Mouse (Mus musculus): ENCODE measurements at regions not wholly inside any gene's neighbourhood (a gene's known extent, or its start where the extent isn't known, plus 50 kb on each side); places are given as distances from the start of the nearest gene placed in this dataset.

GRCm38 (mm10) chr12:15741219-15741618, 75.5 kb downstream of the Trib2 start:
- Histone ChIP-seq H3K4me3 (ENCODE audit: low read depth, low read length) (no peak overlapping the region), H3K27me3 (ENCODE audit: control insufficient read depth, insufficient read depth, low read length) (no peaks in the 10 kb centered on the region), H3K9ac (replicated peaks; ENCODE audit: low read depth, low read length) (no peak overlapping the region), H3K36me3 (replicated peaks; ENCODE audit: control insufficient read depth, insufficient read depth, low read length) (no peaks in the 10 kb centered on the region), H3K4me1 (ENCODE audit: control insufficient read depth, insufficient read depth) (peaks cover 4% of the 10 kb centered on the region; the same call in 1 of the 2 replicates), H3K9me3 (replicated peaks; ENCODE audit: control insufficient read depth, low read length) (no peaks in the 10 kb centered on the region), H3K27ac (ENCODE audit: low read depth) (no peak overlapping the region), H3K4me2 (ENCODE audit: low read depth, low read length) (no peak overlapping the region)
- 69% methylated on average over 2 of the region's 2 CpGs for WGBS
- no peak for TF ChIP-seq CTCF (IDR thresholded peaks at IDR 0.05; ENCODE audit: low read depth)
- TF ChIP-seq EP300 (IDR thresholded peaks at IDR 0.05; ENCODE audit: low read depth), result no peak
- ATAC-seq (ENCODE audit: insufficient read depth, low read depth) (no peak), DNase-seq (ENCODE audit: low spot score) (no peak)

- peaks cover 4% of the 10 kb centered on the region; the same call in 1 of the 2 replicates for H3K4me1 ChIP-seq (ENCODE audit: control insufficient read depth, insufficient read depth)
- ATAC-seq (ENCODE audit: insufficient read depth, low read depth), result peak; percentile 63; the same call in 1 of the 2 replicates
- no peak overlapping the region for H3K27ac ChIP-seq (ENCODE audit: low read depth)
- no peak overlapping the region for H3K4me3 ChIP-seq (ENCODE audit: low read depth, low read length)
- no peaks in the 10 kb centered on the region for H3K36me3 ChIP-seq (replicated peaks; ENCODE audit: control insufficient read depth, insufficient read depth, low read length)
- H3K9me3 ChIP-seq (replicated peaks; ENCODE audit: control insufficient read depth, low read length), result no peaks in the 10 kb centered on the region
- peak; percentile 69 for DNase-seq (ENCODE audit: low spot score)
- TF ChIP-seq EP300 (IDR thresholded peaks at IDR 0.05; ENCODE audit: low read depth) (peak; percentile 66), CTCF (IDR thresholded peaks at IDR 0.05; ENCODE audit: low read depth) (no peak)
- no peak overlapping the region for H3K9ac ChIP-seq (replicated peaks; ENCODE audit: low read depth, low read length)
- H3K4me2 ChIP-seq (ENCODE audit: low read depth, low read length), result no peak overlapping the region
- H3K27me3 ChIP-seq (ENCODE audit: control insufficient read depth, insufficient read depth, low read length), result no peaks in the 10 kb centered on the region
- WGBS, result 53% methylated on average over 4 of the region's 4 CpGs
Measured at GRCm38 (mm10) chr12:15738989-15739388, 77.7 kb downstream of the Trib2 start.

- Histone ChIP-seq H3K27ac (ENCODE audit: low read depth) (0 out of 2 replicates have a peak overlapping the region, but pooled peaks have one; percentile 34), H3K9ac (replicated peaks; ENCODE audit: low read depth, low read length) (no peak overlapping the region), H3K4me1 (ENCODE audit: control insufficient read depth, insufficient read depth) (no peaks in the 10 kb centered on the region), H3K27me3 (ENCODE audit: control insufficient read depth, insufficient read depth, low read length) (no peaks in the 10 kb centered on the region), H3K4me2 (ENCODE audit: low read depth, low read length) (no peak overlapping the region), H3K4me3 (ENCODE audit: low read depth, low read length) (no peak overlapping the region), H3K9me3 (replicated peaks; ENCODE audit: control insufficient read depth, low read length) (no peaks in the 10 kb centered on the region), H3K36me3 (replicated peaks; ENCODE audit: control insufficient read depth, insufficient read depth, low read length) (no peaks in the 10 kb centered on the region)
- DNase-seq (ENCODE audit: low spot score) (peak; percentile 20), ATAC-seq (ENCODE audit: insufficient read depth, low read depth) (0 out of 2 replicates have a peak, but pooled peaks have one; percentile 36)
- TF ChIP-seq CTCF (IDR thresholded peaks at IDR 0.05; ENCODE audit: low read depth) (no peak), EP300 (IDR thresholded peaks at IDR 0.05; ENCODE audit: low read depth) (no peak)
- 66% methylated on average over 3 of the region's 3 CpGs for WGBS
Measured at GRCm38 (mm10) chr12:15731261-15731660, 85.5 kb downstream of the Trib2 start.

GRCm38 (mm10) chr12:15729696-15730095, 87.0 kb downstream of the Trib2 start:
- no peaks in the 10 kb centered on the region for H3K36me3 ChIP-seq (replicated peaks; ENCODE audit: control insufficient read depth, insufficient read depth, low read length)
- peak overlapping the region; percentile 16; the same call in 1 of the 2 replicates for H3K27ac ChIP-seq (ENCODE audit: low read depth)
- H3K4me2 ChIP-seq (ENCODE audit: low read depth, low read length), result no peak overlapping the region
- no peaks in the 10 kb centered on the region for H3K27me3 ChIP-seq (ENCODE audit: control insufficient read depth, insufficient read depth, low read length)
- WGBS, result 51% methylated on average over 3 of the region's 3 CpGs
- no peak overlapping the region for H3K9ac ChIP-seq (replicated peaks; ENCODE audit: low read depth, low read length)
- H3K4me3 ChIP-seq (ENCODE audit: low read depth, low read length), result no peak overlapping the region
- TF ChIP-seq EP300 (IDR thresholded peaks at IDR 0.05; ENCODE audit: low read depth) (no peak), CTCF (IDR thresholded peaks at IDR 0.05; ENCODE audit: low read depth) (no peak)
- peak; percentile 27; the same call in 1 of the 2 replicates for ATAC-seq (ENCODE audit: insufficient read depth, low read depth)
- no peaks in the 10 kb centered on the region for H3K4me1 ChIP-seq (ENCODE audit: control insufficient read depth, insufficient read depth)
- DNase-seq (ENCODE audit: low spot score), result no peak
- no peaks in the 10 kb centered on the region for H3K9me3 ChIP-seq (replicated peaks; ENCODE audit: control insufficient read depth, low read length)

- H3K27ac ChIP-seq (ENCODE audit: low read depth), result no peak overlapping the region
- H3K4me2 ChIP-seq (ENCODE audit: low read depth, low read length), result no peak overlapping the region
- DNase-seq (ENCODE audit: low spot score) (no peak), ATAC-seq (ENCODE audit: insufficient read depth, low read depth) (no peak)
- no peaks in the 10 kb centered on the region for H3K9me3 ChIP-seq (replicated peaks; ENCODE audit: control insufficient read depth, low read length)
- H3K9ac ChIP-seq (replicated peaks; ENCODE audit: low read depth, low read length), result no peak overlapping the region
- H3K36me3 ChIP-seq (replicated peaks; ENCODE audit: control insufficient read depth, insufficient read depth, low read length), result no peaks in the 10 kb centered on the region
- H3K4me1 ChIP-seq (ENCODE audit: control insufficient read depth, insufficient read depth), result peaks cover 6% of the 10 kb centered on the region; the same call in 1 of the 2 replicates
- no peak for TF ChIP-seq CTCF (IDR thresholded peaks at IDR 0.05; ENCODE audit: low read depth)
- no peak for TF ChIP-seq EP300 (IDR thresholded peaks at IDR 0.05; ENCODE audit: low read depth)
- WGBS, result 51% methylated on average over 6 of the region's 6 CpGs
- H3K27me3 ChIP-seq (ENCODE audit: control insufficient read depth, insufficient read depth, low read length), result no peaks in the 10 kb centered on the region
- no peak overlapping the region for H3K4me3 ChIP-seq (ENCODE audit: low read depth, low read length)
Measured at GRCm38 (mm10) chr12:15723529-15723928, 93.2 kb downstream of the Trib2 start.

- Histone ChIP-seq H3K4me1 (ENCODE audit: control insufficient read depth, insufficient read depth) (peaks cover 18% of the 10 kb centered on the region), H3K27ac (ENCODE audit: low read depth) (no peak overlapping the region), H3K9ac (replicated peaks; ENCODE audit: low read depth, low read length) (no peak overlapping the region), H3K4me3 (ENCODE audit: low read depth, low read length) (no peak overlapping the region), H3K4me2 (ENCODE audit: low read depth, low read length) (no peak overlapping the region), H3K9me3 (replicated peaks; ENCODE audit: control insufficient read depth, low read length) (no peaks in the 10 kb centered on the region), H3K27me3 (ENCODE audit: control insufficient read depth, insufficient read depth, low read length) (no peaks in the 10 kb centered on the region), H3K36me3 (replicated peaks; ENCODE audit: control insufficient read depth, insufficient read depth, low read length) (no peaks in the 10 kb centered on the region)
- no peak for DNase-seq (ENCODE audit: low spot score)
- ATAC-seq (ENCODE audit: insufficient read depth, low read depth), result no peak
- no peak for TF ChIP-seq EP300 (IDR thresholded peaks at IDR 0.05; ENCODE audit: low read depth)
- no peak for TF ChIP-seq CTCF (IDR thresholded peaks at IDR 0.05; ENCODE audit: low read depth)
- WGBS, result 70% methylated on average over 2 of the region's 2 CpGs
Measured at GRCm38 (mm10) chr12:15722161-15722560, 94.6 kb downstream of the Trib2 start.
